Mouse (Mus musculus) spleen, postnatal 4 days (tissue): ENCODE results near the gene Dag1.
"Not testable (repeated sequence)": the region's sequence is repeated elsewhere in the genome, so short reads cannot be mapped to it uniquely, and the experiment has no call there.

Experiments used
- DNase-seq, 2 experiments: peaks; one replicate each; pipeline ENCODE4 v3.0.0; 2022; ENCODE audit warnings: low spot score in 2 of 2

Dag1 gene

DNA sequence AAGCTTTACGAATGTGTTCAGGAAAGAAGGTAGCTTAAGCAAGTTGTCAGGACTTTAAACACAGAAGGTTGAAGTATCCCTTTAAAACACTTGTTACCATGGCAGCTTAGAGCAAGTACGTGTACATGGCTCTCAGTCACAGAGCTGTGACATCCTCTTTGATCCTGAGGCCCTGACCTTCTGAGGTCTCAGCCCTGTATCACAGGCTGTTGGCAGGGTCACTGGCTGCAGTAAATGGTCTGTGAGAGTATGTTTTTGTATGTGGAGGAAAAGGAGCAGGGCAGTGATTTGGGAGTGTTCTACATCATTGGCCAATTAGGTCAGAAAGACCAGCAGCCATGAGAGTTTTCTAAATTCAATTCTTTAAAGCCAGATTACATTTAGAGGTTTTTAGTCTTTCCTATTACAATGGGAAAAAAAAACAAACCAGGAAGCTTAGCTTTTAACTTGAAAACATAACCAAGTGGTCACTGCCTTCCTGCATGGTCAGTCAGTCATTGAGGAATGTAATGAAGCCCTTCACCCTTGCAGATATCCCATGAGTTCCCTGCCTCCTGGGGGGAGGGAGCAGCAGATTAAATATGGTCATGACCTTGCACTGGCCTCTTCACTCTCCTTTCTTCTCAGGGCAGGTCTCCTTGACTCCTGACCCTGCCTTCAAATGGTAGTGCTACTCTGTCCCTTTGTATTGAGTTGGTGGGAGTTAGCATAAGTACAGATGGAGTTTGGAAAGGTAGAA is 35.7 kb downstream of the Dag1 start:
- no peak for DNase-seq

GRCm38 (mm10) chr9:108225166-108225565 is 38.6 kb downstream of the Dag1 start:
- no peak for DNase-seq

- DNase-seq = no peak
Measured at GRCm38 (mm10) chr9:108223633-108224032, 40.1 kb downstream of the Dag1 start.

DNA sequence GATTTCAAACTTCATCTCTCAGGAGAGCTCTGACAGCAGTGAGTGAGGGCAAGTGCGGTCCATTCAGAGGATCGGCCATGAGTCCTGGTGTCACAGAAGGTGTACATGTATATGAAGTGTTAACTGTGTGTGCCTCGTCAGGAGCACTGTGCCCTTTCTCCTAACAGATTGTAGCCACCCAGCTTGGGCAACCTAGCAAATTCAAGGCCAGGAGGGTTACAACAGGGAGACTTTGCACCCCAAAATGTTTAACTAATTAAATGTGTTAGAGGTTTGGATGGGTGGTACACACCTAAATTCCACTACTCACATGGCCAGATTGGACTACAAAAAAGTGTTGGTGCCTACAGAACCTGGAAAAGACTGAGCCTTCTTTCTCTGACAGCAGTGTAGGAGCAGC is 42.2 kb downstream of the Dag1 start:
- DNase-seq = no peak

DNA sequence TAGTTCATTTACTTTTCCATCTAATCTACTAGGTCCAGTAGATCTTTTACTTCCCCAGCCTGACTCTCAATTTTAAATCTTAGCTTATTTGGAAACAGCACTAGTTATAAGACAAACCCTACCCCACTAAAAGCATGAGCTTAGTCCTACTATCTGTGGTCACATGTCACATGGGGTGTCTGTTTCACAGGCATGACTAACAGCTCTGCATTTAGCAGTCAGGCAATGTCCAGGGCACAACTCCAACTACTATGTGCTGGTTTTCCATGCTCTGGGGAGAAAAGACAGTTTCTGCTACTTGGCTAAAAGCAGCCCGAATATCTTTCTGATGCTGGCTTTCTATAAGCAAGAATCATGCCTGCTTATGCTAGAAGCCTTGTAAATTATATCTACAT is 43.4 kb downstream of the Dag1 start:
- no peak for DNase-seq

GRCm38 (mm10) chr9:108219766-108220379 is 43.9 kb downstream of the Dag1 start:
- DNase-seq = no peak

DNA sequence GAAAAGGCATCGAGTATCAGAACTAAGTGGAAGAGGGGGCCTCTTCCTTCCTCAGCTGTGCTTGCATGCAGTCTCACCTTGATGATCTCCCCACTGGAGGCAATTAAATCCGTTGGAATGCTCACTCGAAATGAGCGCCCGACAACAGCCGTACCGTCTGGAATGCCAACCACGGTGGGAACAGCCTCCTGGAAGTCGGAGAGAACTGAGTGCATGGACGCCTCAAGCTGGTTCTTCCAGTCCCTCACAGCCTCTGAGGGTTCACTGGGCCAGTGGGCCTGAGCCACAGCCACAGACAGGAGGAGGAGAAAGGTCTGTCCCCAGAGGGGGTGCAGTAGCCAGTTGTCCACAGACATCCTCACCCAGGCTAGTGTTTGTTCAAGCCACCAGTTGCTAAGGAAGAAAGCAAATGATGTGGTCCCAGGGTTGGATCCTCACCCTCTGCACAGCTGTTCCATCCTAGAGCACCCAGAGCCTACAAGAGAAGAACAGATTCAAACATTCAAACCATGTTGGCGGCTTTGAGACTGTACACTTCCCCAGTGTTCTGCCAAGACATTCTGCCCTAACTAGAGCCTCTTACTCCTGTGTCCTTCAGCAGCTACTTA is 45.7 kb downstream of the Dag1 start:
- DNase-seq = no peak

GRCm38 (mm10) chr9:108217406-108217805 is 46.4 kb downstream of the Dag1 start:
- no peak for DNase-seq

GRCm38 (mm10) chr9:108213105-108213504 is 50.7 kb downstream of the Dag1 start:
- no peak for DNase-seq

- DNase-seq = no peak
Measured at GRCm38 (mm10) chr9:108212426-108212825, 51.3 kb downstream of the Dag1 start.

- no peak for DNase-seq
Measured at GRCm38 (mm10) chr9:108205571-108205901, 58.2 kb downstream of the Dag1 start.

- DNase-seq = no peak
Measured at GRCm38 (mm10) chr9:108204884-108205570, 58.7 kb downstream of the Dag1 start.

DNA sequence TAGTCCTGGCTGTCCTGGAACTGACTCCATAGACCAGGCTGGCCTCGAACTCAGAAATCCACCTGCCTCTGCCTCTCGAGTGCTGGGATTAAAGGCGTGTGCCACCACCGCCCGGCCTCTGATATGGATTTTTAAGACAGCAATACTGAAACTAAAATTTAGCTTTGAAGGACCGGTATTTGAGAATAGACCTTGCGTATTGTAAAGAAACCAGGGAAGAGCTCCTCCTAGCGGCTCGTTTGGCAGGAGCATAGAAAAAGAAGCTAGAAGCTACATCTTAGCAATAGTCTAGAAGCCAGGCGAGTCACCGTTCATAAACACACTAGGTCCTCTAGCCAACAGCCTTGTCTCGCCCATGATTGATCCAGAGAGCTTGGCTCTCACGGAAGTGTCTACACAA is 60.7 kb downstream of the Dag1 start:
- peak; percentile 75 to 89 for DNase-seq

DNA sequence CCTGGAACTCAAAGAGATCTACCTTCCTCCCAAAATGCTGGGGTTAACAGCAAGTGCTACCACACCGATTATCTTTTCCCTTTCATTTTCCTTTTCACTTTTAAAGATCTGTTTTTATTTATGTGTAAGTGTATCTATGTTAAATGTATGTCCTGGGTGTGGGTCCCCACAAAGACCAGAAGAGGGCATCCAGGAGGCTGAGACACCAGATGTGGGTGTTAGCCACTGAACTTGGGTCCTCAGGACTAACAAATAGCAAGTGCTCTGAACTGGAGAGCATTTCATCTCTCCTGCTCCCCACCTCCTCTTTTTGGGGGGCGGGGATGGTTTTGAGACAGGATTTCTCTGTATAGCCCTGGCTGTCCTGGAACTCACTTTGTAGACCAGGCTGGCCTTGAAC is 61.6 kb downstream of the Dag1 start:
- DNase-seq = no peak

DNA sequence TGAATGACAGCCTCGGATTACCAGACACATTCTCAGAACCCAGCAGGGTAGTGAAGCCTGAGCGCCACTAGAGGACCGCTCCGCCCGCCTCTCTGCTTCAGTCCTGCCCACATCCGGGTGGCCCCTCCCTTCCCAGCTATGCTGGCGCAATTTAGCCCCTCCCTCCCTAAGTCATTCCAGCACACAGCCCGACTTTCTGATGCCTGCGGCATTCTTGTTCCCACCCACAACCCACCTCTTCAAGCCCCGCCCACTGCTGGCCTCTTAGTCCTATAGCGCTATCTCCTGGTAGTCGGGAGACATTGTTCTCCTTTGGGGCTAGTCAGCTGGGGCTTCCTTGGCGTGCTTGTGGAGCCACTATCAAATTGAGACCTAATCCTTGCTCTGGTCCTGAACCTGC is 62.6 kb downstream of the Dag1 start:
- peak; percentile 90 to 92 for DNase-seq

- DNase-seq = no peak
Measured at GRCm38 (mm10) chr9:108198621-108199020, 65.1 kb downstream of the Dag1 start.

GRCm38 (mm10) chr9:108196920-108197677 is 66.7 kb downstream of the Dag1 start:
- DNase-seq = no peak

- DNase-seq = not testable (repeated sequence)
Measured at GRCm38 (mm10) chr9:108196222-108196621, 67.5 kb downstream of the Dag1 start.

DNA sequence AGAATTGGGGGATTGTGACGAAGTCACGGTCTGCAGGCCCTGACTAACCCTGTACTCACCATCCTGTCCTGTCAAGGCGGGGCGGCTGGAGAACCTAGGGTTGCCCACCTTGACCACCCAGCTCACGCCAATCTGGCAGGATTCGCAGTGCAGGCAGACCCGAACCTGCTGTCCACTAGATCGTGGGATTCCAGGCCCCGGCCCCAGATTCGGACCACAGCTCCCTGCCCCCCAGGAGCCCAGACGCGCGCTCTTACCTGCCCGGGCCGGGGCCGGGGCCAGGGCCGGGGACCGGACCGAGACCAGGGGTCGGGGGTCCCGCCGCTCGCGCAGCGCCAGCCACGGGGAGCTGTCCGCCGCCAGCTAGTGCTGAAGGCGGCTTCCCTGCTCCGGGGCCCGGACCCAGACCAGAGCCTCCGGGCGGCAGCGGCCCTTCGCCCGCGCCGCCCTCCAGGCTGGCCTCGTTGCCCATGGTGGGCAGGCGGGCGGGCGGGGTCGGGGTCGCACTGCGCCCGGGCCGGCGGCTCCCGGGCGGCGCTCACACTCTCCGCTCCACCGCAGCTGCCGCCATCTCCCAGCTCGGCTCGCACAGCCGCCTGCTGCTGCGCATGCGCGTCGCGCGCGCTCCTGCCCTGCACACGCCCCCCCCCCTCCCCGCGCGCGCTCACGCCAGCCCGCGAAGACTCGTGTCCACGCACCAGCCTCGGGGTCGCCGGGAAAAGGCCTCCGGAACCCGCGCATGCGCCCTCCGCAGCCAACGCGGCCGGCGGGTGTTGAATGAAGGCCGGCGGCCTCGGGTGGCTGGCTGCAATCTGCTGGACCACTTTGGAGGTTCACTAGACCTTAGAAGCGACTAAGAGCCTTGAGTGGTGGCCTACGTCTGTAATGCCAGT is 73.7 kb downstream of the Dag1 start, which contains the start of gene Bsn:
Gene Bsn, minus strand, starts transcription at position 598 of the 893 bp plus-strand sequence.
- peak; percentile 58 to 82 for DNase-seq

GRCm38 (mm10) chr9:108189488-108189786 is 74.3 kb downstream of the Dag1 start:
- no peak for DNase-seq

- no peak for DNase-seq
Measured at GRCm38 (mm10) chr9:108189023-108189422, 74.7 kb downstream of the Dag1 start.
